In the genomic region with DNA sequence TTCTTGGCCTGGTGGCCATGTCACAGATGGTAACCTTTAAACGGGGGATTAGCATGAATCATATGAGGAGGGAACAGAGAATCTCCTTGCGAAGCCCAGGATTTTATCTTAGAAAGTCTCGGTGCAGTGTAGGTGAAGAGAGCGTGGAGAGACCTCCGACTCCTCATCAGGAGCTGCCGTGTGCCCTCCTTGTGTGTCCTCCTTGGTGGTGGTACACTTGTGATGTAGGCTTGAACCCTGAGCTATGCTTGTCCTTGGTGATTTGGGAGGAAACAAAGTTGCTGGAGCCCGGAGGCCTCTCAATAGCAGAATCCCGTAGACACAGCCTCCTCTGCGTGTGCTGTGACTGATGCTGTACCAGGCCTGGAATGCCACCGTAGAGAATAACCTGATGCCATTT, we compare ENCODE assay signal across 41 mouse cellular contexts. TPM values are rescaled to one million over a fixed set of nuclear protein-coding genes. Genes with fewer than 3 reads are reported as not detected.
"Had no signal": no experiment of that assay in that cellular context is flagged by ENCODE, and none has a peak within 500 bp of the region (broad histone marks: within the 10 kb centered on the region; RNA-seq: fewer than 3 reads in every experiment).

No protein-coding gene starts in this region.

- H3K27ac ChIP-seq: heart, embryonic 13.5 days; heart, embryonic 15.5 days; hindbrain, embryonic 12.5 days; hindbrain, embryonic 14.5 days; kidney, embryonic 15.5 days; kidney, postnatal 0 days; limb, embryonic 13.5 days; limb, embryonic 15.5 days; liver, embryonic 12.5 days; liver, embryonic 14.5 days had no signal

- H3K9ac ChIP-seq: heart, embryonic 13.5 days; heart, embryonic 15.5 days; hindbrain, embryonic 12.5 days; hindbrain, embryonic 14.5 days; kidney, embryonic 15.5 days; limb, embryonic 13.5 days; limb, embryonic 15.5 days; liver, embryonic 12.5 days; liver, embryonic 14.5 days had no signal

- H3K4me1 ChIP-seq: heart, embryonic 15.5 days; liver, embryonic 12.5 days had no signal

- ATAC-seq: hindbrain, embryonic 16.5 days; intestine, embryonic 16.5 days; liver, embryonic 12.5 days had no signal

- H3K4me2 ChIP-seq: heart, embryonic 11.5 days; heart, embryonic 13.5 days; heart, embryonic 15.5 days; hindbrain, embryonic 12.5 days; hindbrain, embryonic 14.5 days; kidney, embryonic 15.5 days; limb, embryonic 13.5 days; limb, embryonic 15.5 days; liver, embryonic 12.5 days had no signal

- H3K9me3 ChIP-seq: heart, embryonic 13.5 days; heart, embryonic 15.5 days; hindbrain, embryonic 12.5 days; kidney, embryonic 15.5 days; limb, embryonic 13.5 days; limb, embryonic 15.5 days; liver, embryonic 12.5 days had no signal

- H3K4me3 ChIP-seq: heart, embryonic 13.5 days; heart, embryonic 15.5 days; hindbrain, embryonic 12.5 days; kidney, embryonic 15.5 days; limb, embryonic 13.5 days; limb, embryonic 15.5 days; liver, embryonic 12.5 days had no signal

- DNase-seq: gastrocnemius, postnatal 14 days; gastrocnemius, postnatal 36 days; heart, adult 18-20 months; heart, postnatal 14 days; heart, postnatal 36 days; kidney, adult 11 months; kidney, adult 2 months; kidney, adult 9 months; kidney, postnatal 14 days; kidney, postnatal 36 days; layer of hippocampus, adult 9-11 months; layer of hippocampus, postnatal 36 days; left cerebral cortex, postnatal 4 days had no signal

- H3K27me3 ChIP-seq: hindbrain, embryonic 12.5 days; kidney, embryonic 15.5 days; liver, embryonic 12.5 days had no signal

- H3K36me3 ChIP-seq: heart, embryonic 13.5 days; heart, embryonic 15.5 days; hindbrain, embryonic 12.5 days; kidney, embryonic 15.5 days; limb, embryonic 13.5 days; limb, embryonic 15.5 days; liver, embryonic 12.5 days had no signal

RNA-seq across cellular contexts. Expression of gene Gpr83, which starts 10.8 kb away (rescaled TPM):
- total RNA-seq: gastrocnemius, adult 18-20 months; gastrocnemius, adult 8-10 months; gastrocnemius, postnatal 14 days; gastrocnemius, postnatal 36 days; heart, adult 18-20 months; heart, postnatal 36 days; hematopoietic stem cell, adult 5-6 weeks; liver, adult 2 months had no signal
- polyA plus RNA-seq: gonadal fat pad, adult 2 months; heart, embryonic 11.5 days; heart, postnatal 0 days; liver, adult 2 months; liver, embryonic 14.5 days had no signal

RNA-seq across cellular contexts. Expression of gene Izumo1r, which starts 32.9 kb away (rescaled TPM):
- total RNA-seq: gastrocnemius, adult 18-20 months; gastrocnemius, adult 8-10 months; gastrocnemius, postnatal 14 days; gastrocnemius, postnatal 36 days; heart, postnatal 36 days; hematopoietic stem cell, adult 5-6 weeks; layer of hippocampus, adult 18-20 months; layer of hippocampus, adult 8-10 months; layer of hippocampus, postnatal 14 days; layer of hippocampus, postnatal 36 days; left cerebral cortex, adult 18-20 months; left cerebral cortex, adult 8-10 months; left cerebral cortex, postnatal 10 days; left cerebral cortex, postnatal 25 days; left cerebral cortex, postnatal 4 days; liver, adult 2 months had no signal
- polyA plus RNA-seq: heart, embryonic 11.5 days; heart, embryonic 13.5 days; heart, postnatal 0 days; hindbrain, embryonic 12.5 days; hindbrain, embryonic 14.5 days; hindbrain, embryonic 16.5 days; intestine, embryonic 14.5 days; intestine, embryonic 16.5 days; limb, embryonic 11.5 days; liver, embryonic 12.5 days; liver, embryonic 14.5 days had no signal
